Comparison of ENCODE assay signal across 12 mouse cellular contexts in the genomic region with DNA sequence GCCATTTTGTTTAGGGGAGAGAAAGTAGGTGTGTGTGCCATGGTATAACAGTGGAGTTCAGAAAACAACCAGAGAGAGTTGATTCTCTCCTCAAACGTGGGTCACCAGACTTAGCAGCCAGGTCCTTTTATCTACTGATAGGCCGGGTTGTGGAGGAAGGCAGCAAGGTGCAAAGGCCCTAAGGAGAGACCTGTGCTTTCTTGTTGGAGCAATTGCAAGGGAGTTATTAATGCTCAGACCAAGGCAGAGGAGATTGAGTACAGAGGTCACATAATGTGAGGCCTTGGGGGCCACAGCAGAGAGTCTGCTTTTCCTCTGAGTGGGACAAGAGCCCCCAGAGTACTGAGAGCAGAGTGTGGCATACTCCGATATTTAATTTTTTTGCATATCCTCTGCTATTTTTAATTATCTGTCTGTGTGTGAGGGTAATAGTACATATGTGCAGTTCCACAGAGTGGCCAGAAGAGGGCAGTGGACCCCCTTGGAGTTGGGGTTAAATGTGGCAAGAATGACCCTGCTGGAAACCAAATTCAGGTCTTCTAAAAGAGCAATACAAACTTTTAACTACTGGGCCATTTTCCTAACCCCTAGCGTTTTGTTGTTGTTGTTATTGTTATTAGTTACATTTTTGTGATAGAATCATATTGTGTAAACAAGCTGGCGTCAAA. TPM values are rescaled to one million over a fixed set of nuclear protein-coding genes. Genes with fewer than 3 reads are reported as not detected.
A peak's percentile ranks its signal among the peaks of the same experiment; 100 is the strongest.
DNase-seq lines count a peak whose midpoint lies in the region; ATAC-seq and TF ChIP-seq lines count a peak whose summit lies in the region.
"Had no signal": no experiment of that assay in that cellular context is flagged by ENCODE, and none has a peak within 500 bp of the region (broad histone marks: within the 10 kb centered on the region; RNA-seq: fewer than 3 reads in every experiment).

No protein-coding gene starts in this region.

- TF ChIP-seq CTCF in heart, postnatal 0 days (IDR thresholded peaks at IDR 0.05; ENCODE audit: low read depth) = peak; percentile 39
- peak; percentile 74 for TF ChIP-seq CTCF in intestine, postnatal 0 days (IDR thresholded peaks at IDR 0.05; ENCODE audit: low read depth)

- no peak overlapping the region for H3K27ac ChIP-seq in heart, postnatal 0 days (ENCODE audit: low read depth)
- H3K27ac ChIP-seq in intestine, postnatal 0 days (ENCODE audit: low read depth, low read length) = no peak overlapping the region
- H3K27ac ChIP-seq: lung, embryonic 15.5 days had no signal

- no peak for ATAC-seq in heart, postnatal 0 days (ENCODE audit: insufficient read depth, low read depth)
- peak; percentile 60 for ATAC-seq in intestine, postnatal 0 days

- TF ChIP-seq EP300 in heart, postnatal 0 days (IDR thresholded peaks at IDR 0.05; ENCODE audit: low read depth) = no peak

- H3K4me1 ChIP-seq in heart, postnatal 0 days (ENCODE audit: control insufficient read depth, insufficient read depth) = no peaks in the 10 kb centered on the region
- H3K4me1 ChIP-seq in intestine, postnatal 0 days (replicated peaks; ENCODE audit: control insufficient read depth, insufficient read depth, low read length) = no peaks in the 10 kb centered on the region
- H3K4me1 ChIP-seq: lung, embryonic 15.5 days had no signal

- H3K27me3 ChIP-seq in heart, postnatal 0 days (ENCODE audit: control insufficient read depth, insufficient read depth, low read length) = no peaks in the 10 kb centered on the region
- no peaks in the 10 kb centered on the region for H3K27me3 ChIP-seq in intestine, postnatal 0 days (replicated peaks; ENCODE audit: control insufficient read depth, insufficient read depth, low read length)
- H3K27me3 ChIP-seq: heart, embryonic 12.5 days; lung, embryonic 15.5 days had no signal

- no peak for DNase-seq in heart, postnatal 0 days (ENCODE audit: low spot score)
- no peak for DNase-seq in heart, adult 11 months
- peak; percentile 21 for DNase-seq in thymus, postnatal 0 days (ENCODE audit: low spot score)
- DNase-seq in thymus, adult 18-20 months = no peak
- no peak for DNase-seq in MN1 (ENCODE audit: low spot score)
- no peak for DNase-seq in urinary bladder, postnatal 4 days (ENCODE audit: low spot score in 2 of 2)
- DNase-seq in kidney, postnatal 10 days = no peak
- DNase-seq: cerebellum, adult 18-20 months; kidney, postnatal 25 days had no signal

- 61% methylated on average over 5 of the region's 5 CpGs for WGBS in heart, postnatal 0 days
- WGBS in intestine, postnatal 0 days = 55% methylated on average over 5 of the region's 5 CpGs

- H3K9me3 ChIP-seq in heart, postnatal 0 days (replicated peaks; ENCODE audit: control insufficient read depth, low read length) = no peaks in the 10 kb centered on the region
- no peaks in the 10 kb centered on the region for H3K9me3 ChIP-seq in intestine, postnatal 0 days (ENCODE audit: control insufficient read depth)
- H3K9me3 ChIP-seq: heart, embryonic 12.5 days; lung, embryonic 15.5 days had no signal

- no peak overlapping the region for H3K9ac ChIP-seq in heart, postnatal 0 days (replicated peaks; ENCODE audit: low read depth, low read length)
- H3K9ac ChIP-seq in intestine, postnatal 0 days (ENCODE audit: low read depth, low read length) = no peak overlapping the region
- H3K9ac ChIP-seq: heart, embryonic 12.5 days; lung, embryonic 15.5 days had no signal

- no peaks in the 10 kb centered on the region for H3K36me3 ChIP-seq in heart, postnatal 0 days (replicated peaks; ENCODE audit: control insufficient read depth, insufficient read depth, low read length)
- no peaks in the 10 kb centered on the region for H3K36me3 ChIP-seq in intestine, postnatal 0 days (ENCODE audit: control insufficient read depth, insufficient read depth)
- H3K36me3 ChIP-seq: heart, embryonic 12.5 days; lung, embryonic 15.5 days had no signal

- no peak overlapping the region for H3K4me3 ChIP-seq in heart, postnatal 0 days (ENCODE audit: low read depth, low read length)
- no peak overlapping the region for H3K4me3 ChIP-seq in intestine, postnatal 0 days (ENCODE audit: low read depth, low read length)
- H3K4me3 ChIP-seq: heart, embryonic 12.5 days; lung, embryonic 15.5 days had no signal

- H3K4me2 ChIP-seq in heart, postnatal 0 days (ENCODE audit: low read depth, low read length) = no peak overlapping the region
- no peak overlapping the region for H3K4me2 ChIP-seq in intestine, postnatal 0 days (replicated peaks; ENCODE audit: low read depth)
- H3K4me2 ChIP-seq: heart, embryonic 12.5 days; lung, embryonic 15.5 days had no signal

RNA-seq across cellular contexts. Expression of a gene that starts 27.3 kb away (rescaled TPM):
- 91.6 and 111 TPM in 2 replicates for total RNA-seq in heart, postnatal 0 days (2014; rRNA removed; ENCODE audit: low replicate concordance)
- polyA plus RNA-seq in heart, postnatal 0 days (2015; fragmentation: Nextera tagmentation; extraction: Ambion mirVana) = 56.4 and 58.0 TPM in 2 replicates
- 118 and 131 TPM in 2 replicates for polyA plus RNA-seq in thymus, postnatal 0 days (2015; fragmentation: Nextera tagmentation; extraction: Ambion mirVana)
- 105 and 107 TPM in 2 replicates for polyA plus RNA-seq in intestine, postnatal 0 days (2015; fragmentation: Nextera tagmentation; extraction: Ambion mirVana)
